Mouse (Mus musculus) olfactory bulb, adult 2 months (tissue): Measurements from ENCODE around the gene Lce1f.

Source experiments
- CTCF ChIP-seq: fragments of 200-500 bp; IDR thresholded peaks from 2 replicates; pipeline ENCODE4 v1.5.1; 2012; ENCODE audit warnings: low read depth, mild to moderate bottlenecking, low read length, moderate library complexity; ENCODE audit not compliant: insufficient read depth
- POLR2A ChIP-seq: fragments of 200-500 bp; IDR thresholded peaks from 2 replicates; pipeline ENCODE4 v1.6.1; 2012; ENCODE audit warnings: mild to moderate bottlenecking, low read depth, low read length, moderate library complexity; ENCODE audit not compliant: insufficient read depth

DNA sequence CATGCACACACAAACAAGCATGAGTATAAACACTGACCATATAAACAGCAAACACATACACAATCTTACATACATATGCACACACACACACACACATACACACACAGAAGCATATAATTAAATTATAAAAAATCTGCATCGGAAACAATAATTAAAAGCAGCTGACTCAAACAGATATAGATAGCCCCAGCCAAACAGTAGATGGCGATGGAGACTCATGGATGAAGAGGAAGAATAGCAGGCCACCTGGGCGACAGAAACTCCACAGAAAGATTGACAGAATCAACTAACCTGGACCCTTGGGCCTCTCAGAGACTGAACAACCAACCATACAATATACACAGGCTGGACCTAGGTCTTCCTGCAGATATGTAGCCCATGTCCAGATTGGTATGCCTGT, 33.0 kb upstream of the Lce1f start:
- TF ChIP-seq CTCF (no peak), POLR2A (no peak)
